In the genomic region with DNA sequence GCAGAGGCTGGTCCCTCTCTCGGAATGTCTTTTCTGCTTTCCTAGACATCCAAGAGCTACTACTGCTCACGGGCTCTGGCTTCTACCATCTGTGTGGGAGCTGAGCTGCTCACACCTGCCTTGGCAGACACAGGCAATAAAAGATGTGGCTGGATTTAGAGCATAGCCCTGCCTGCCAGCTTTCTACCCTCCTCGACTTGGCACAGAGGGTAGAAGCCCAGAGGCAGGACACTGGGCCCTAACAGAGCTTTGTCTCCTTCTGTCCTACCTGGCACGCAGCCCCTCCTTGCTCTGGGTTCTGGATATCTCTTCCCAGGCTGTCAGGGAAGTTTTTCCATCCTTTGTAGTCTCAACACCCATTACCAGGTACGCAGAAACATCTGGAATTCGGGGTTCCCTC, we compare ENCODE assay signal across 13 mouse cellular contexts. TPM values are rescaled to one million over a fixed set of nuclear protein-coding genes. Genes with fewer than 3 reads are reported as not detected.
A peak's percentile ranks its signal among the peaks of the same experiment; 100 is the strongest.
DNase-seq lines count a peak whose midpoint lies in the region; ATAC-seq and TF ChIP-seq lines count a peak whose summit lies in the region.
"Had no signal": no experiment of that assay in that cellular context is flagged by ENCODE, and none has a peak within 500 bp of the region (broad histone marks: within the 10 kb centered on the region; RNA-seq: fewer than 3 reads in every experiment).

No protein-coding gene starts in this region.

- intact Hi-C loops in left cerebral cortex, postnatal 10 days (cut with DNase I), result no loop called here

- H3K4me3 ChIP-seq in embryonic facial prominence, embryonic 13.5 days, result no peak overlapping the region
- no peak overlapping the region for H3K4me3 ChIP-seq in hindbrain, postnatal 0 days (ENCODE audit: low read length)
- H3K4me3 ChIP-seq: heart, embryonic 15.5 days; lung, embryonic 15.5 days had no signal

- DNase-seq in left cerebral cortex, adult 11 months (ENCODE audit: low spot score), result peak; percentile 21
- no peak for DNase-seq in left cerebral cortex, postnatal 10 days (ENCODE audit: extremely low spot score in 1 of 2, low spot score in 2 of 2)
- DNase-seq in hindbrain, postnatal 0 days (ENCODE audit: low spot score), result peak; percentile 12
- DNase-seq in right cerebral cortex, postnatal 10 days (ENCODE audit: low spot score in 2 of 2), result peak; percentile 42 to 63
- DNase-seq in heart, adult 8-10 months (ENCODE audit: low spot score), result no peak
- DNase-seq: adrenal gland, postnatal 14 days; cerebellum, adult 18-20 months; kidney, postnatal 10 days had no signal

- H3K36me3 ChIP-seq in embryonic facial prominence, embryonic 13.5 days, result no peaks in the 10 kb centered on the region
- H3K36me3 ChIP-seq in hindbrain, postnatal 0 days (ENCODE audit: insufficient read depth, low read length), result no peaks in the 10 kb centered on the region
- H3K36me3 ChIP-seq: heart, embryonic 15.5 days; lung, embryonic 15.5 days had no signal

- H3K4me2 ChIP-seq in embryonic facial prominence, embryonic 13.5 days, result no peak overlapping the region
- H3K4me2 ChIP-seq in hindbrain, postnatal 0 days (ENCODE audit: low read depth, low read length), result no peak overlapping the region
- H3K4me2 ChIP-seq: heart, embryonic 15.5 days; lung, embryonic 15.5 days had no signal

- no peaks in the 10 kb centered on the region for H3K27me3 ChIP-seq in embryonic facial prominence, embryonic 13.5 days
- H3K27me3 ChIP-seq in hindbrain, postnatal 0 days (ENCODE audit: insufficient read depth, low read length), result no peaks in the 10 kb centered on the region
- H3K27me3 ChIP-seq: lung, embryonic 15.5 days had no signal

- TF ChIP-seq CTCF in hindbrain, postnatal 0 days (IDR thresholded peaks at IDR 0.05; ENCODE audit: low read depth), result no peak

- no peaks in the 10 kb centered on the region for H3K9me3 ChIP-seq in embryonic facial prominence, embryonic 13.5 days
- no peaks in the 10 kb centered on the region for H3K9me3 ChIP-seq in hindbrain, postnatal 0 days (ENCODE audit: low read length)
- H3K9me3 ChIP-seq: heart, embryonic 15.5 days; lung, embryonic 15.5 days had no signal

- H3K27ac ChIP-seq in embryonic facial prominence, embryonic 13.5 days, result peak overlapping the region; percentile 82
- H3K27ac ChIP-seq in hindbrain, postnatal 0 days, result no peak overlapping the region
- H3K27ac ChIP-seq: heart, embryonic 15.5 days; lung, embryonic 15.5 days had no signal

- H3K4me1 ChIP-seq in embryonic facial prominence, embryonic 13.5 days, result peaks cover 67% of the 10 kb centered on the region
- peaks cover 3% of the 10 kb centered on the region; the same call in 1 of the 2 replicates for H3K4me1 ChIP-seq in hindbrain, postnatal 0 days (ENCODE audit: insufficient read depth, low read length)

- ATAC-seq in embryonic facial prominence, embryonic 13.5 days (ENCODE audit: insufficient number of reproducible peaks, insufficient read depth, low FRiP score, low TSS enrichment, low read depth), result no peak
- no peak for ATAC-seq in hindbrain, postnatal 0 days
- no peak for ATAC-seq in CD4-positive, CD25-positive, alpha-beta regulatory T cell, adult 4 months

- WGBS in embryonic facial prominence, embryonic 13.5 days, result 49% methylated on average over 6 of the region's 6 CpGs
- WGBS in hindbrain, postnatal 0 days, result 59% methylated on average over 6 of the region's 6 CpGs

- H3K9ac ChIP-seq in embryonic facial prominence, embryonic 13.5 days, result peak overlapping the region; percentile 54
- H3K9ac ChIP-seq in hindbrain, postnatal 0 days (replicated peaks; ENCODE audit: low read length), result no peak overlapping the region
- H3K9ac ChIP-seq: heart, embryonic 15.5 days; lung, embryonic 15.5 days had no signal

RNA-seq across cellular contexts. Expression of a gene that starts 45.1 kb away (rescaled TPM):
- total RNA-seq in left cerebral cortex, postnatal 10 days (2021), result 1 to 10 TPM; 1.1 to 1.4 TPM
- 3.4 and 5.4 TPM in 2 replicates for polyA plus RNA-seq in embryonic facial prominence, embryonic 13.5 days (2015; fragmentation: Nextera tagmentation; extraction: Ambion mirVana)
- 1.7 and 2.1 TPM in 2 replicates for total RNA-seq in hindbrain, postnatal 0 days (2014; rRNA removed)
- 0.47 and 0.50 TPM in 2 replicates for polyA plus RNA-seq in hindbrain, postnatal 0 days (2015; fragmentation: Nextera tagmentation; extraction: Ambion mirVana)
- polyA plus RNA-seq in CD4-positive, CD25-positive, alpha-beta regulatory T cell, adult 4 months (2017; shearing (Covaris generic)), result under 1 TPM; 0.11 to 0.12 TPM
- total RNA-seq in heart, adult 8-10 months (2022), result 1 to 10 TPM; 1.3 to 1.4 (median 1.4) TPM
- total RNA-seq: megakaryocyte-erythroid progenitor cell, adult 5-6 weeks had no signal

Comparison
In these comparisons a context has a peak if more than half of its experiments do, and no peak if none do; other contexts are left out.
1. DNase-seq: peak in left cerebral cortex, adult 11 months (single experiment), hindbrain, postnatal 0 days (single experiment) and right cerebral cortex, postnatal 10 days (2 of 2); none in left cerebral cortex, postnatal 10 days (0 of 2) and heart, adult 8-10 months (single experiment).